Mouse (Mus musculus): ENCODE results near the gene Tnfsf8. TPM values are rescaled to one million over a fixed set of nuclear protein-coding genes. Genes with fewer than 3 reads are reported as not detected.

The Tnfsf8 gene
- polyA plus RNA-seq, 1 experiment: not detected

- H3K27me3 ChIP-seq (ENCODE audit: control insufficient read depth, insufficient read depth, insufficient read length): no peaks in the 10 kb centered on the region
- H3ac ChIP-seq (ENCODE audit: control insufficient read depth, insufficient read length, low read depth): no peak overlapping the region
- no peaks in the 10 kb centered on the region for H3K79me3 ChIP-seq (ENCODE audit: low read depth)
- TF ChIP-seq CTCF (IDR thresholded peaks at IDR 0.05; ENCODE audit: control insufficient read depth, insufficient read depth, insufficient read length): no peak
- TF ChIP-seq USF1 (IDR thresholded peaks at IDR 0.05; ENCODE audit: low read depth): no peak
- no peak for TF ChIP-seq MYOG (IDR thresholded peaks at IDR 0.05; ENCODE audit: control insufficient read depth, extremely low read depth, insufficient read length)
- TF ChIP-seq FOSL1 (IDR thresholded peaks at IDR 0.05; ENCODE audit: insufficient read depth, low read length, poor library complexity, severe bottlenecking): no peak
- TF ChIP-seq MYOD1 (IDR thresholded peaks at IDR 0.05; ENCODE audit: control insufficient read depth, insufficient read length, low read depth): no peak
- no peak for TF ChIP-seq CEBPB (IDR thresholded peaks at IDR 0.05; ENCODE audit: low read depth)
- no peak for TF ChIP-seq MAX (IDR thresholded peaks at IDR 0.05)
- no peaks in the 10 kb centered on the region for H3K79me2 ChIP-seq (ENCODE audit: control insufficient read depth, insufficient read depth)
- no peaks in the 10 kb centered on the region for H3K36me3 ChIP-seq (ENCODE audit: control insufficient read depth, insufficient read depth)
- H3K4me3 ChIP-seq (ENCODE audit: insufficient read depth, poor library complexity, severe bottlenecking): no peak overlapping the region
These were observed 64.6 kb downstream of the Tnfsf8 start for GRCm38 (mm10) chr4:63796527-63796926.

- H3K27me3 ChIP-seq (ENCODE audit: control insufficient read depth, insufficient read depth, insufficient read length): no peaks in the 10 kb centered on the region
- H3K79me3 ChIP-seq (ENCODE audit: low read depth): no peaks in the 10 kb centered on the region
- no peaks in the 10 kb centered on the region for H3K79me2 ChIP-seq (ENCODE audit: control insufficient read depth, insufficient read depth)
- H3K4me3 ChIP-seq (ENCODE audit: insufficient read depth, poor library complexity, severe bottlenecking): no peak overlapping the region
- no peaks in the 10 kb centered on the region for H3K36me3 ChIP-seq (ENCODE audit: control insufficient read depth, insufficient read depth)
- H3ac ChIP-seq (ENCODE audit: control insufficient read depth, insufficient read length, low read depth): no peak overlapping the region
- TF ChIP-seq CEBPB (IDR thresholded peaks at IDR 0.05; ENCODE audit: low read depth) (no peak), USF1 (IDR thresholded peaks at IDR 0.05; ENCODE audit: low read depth) (no peak), MYOG (IDR thresholded peaks at IDR 0.05; ENCODE audit: control insufficient read depth, extremely low read depth, insufficient read length) (no peak), MAX (IDR thresholded peaks at IDR 0.05) (no peak), MYOD1 (IDR thresholded peaks at IDR 0.05; ENCODE audit: control insufficient read depth, insufficient read length, low read depth) (no peak), CTCF (IDR thresholded peaks at IDR 0.05; ENCODE audit: control insufficient read depth, insufficient read depth, insufficient read length) (no peak), FOSL1 (IDR thresholded peaks at IDR 0.05; ENCODE audit: insufficient read depth, low read length, poor library complexity, severe bottlenecking) (no peak)
These were observed 68.8 kb downstream of the Tnfsf8 start for GRCm38 (mm10) chr4:63792328-63792727.

- H3K36me3 ChIP-seq (ENCODE audit: control insufficient read depth, insufficient read depth): no peaks in the 10 kb centered on the region
- no peak overlapping the region for H3ac ChIP-seq (ENCODE audit: control insufficient read depth, insufficient read length, low read depth)
- no peaks in the 10 kb centered on the region for H3K79me2 ChIP-seq (ENCODE audit: control insufficient read depth, insufficient read depth)
- H3K27me3 ChIP-seq (ENCODE audit: control insufficient read depth, insufficient read depth, insufficient read length): no peaks in the 10 kb centered on the region
- H3K4me3 ChIP-seq (ENCODE audit: insufficient read depth, poor library complexity, severe bottlenecking): no peak overlapping the region
- no peaks in the 10 kb centered on the region for H3K79me3 ChIP-seq (ENCODE audit: low read depth)
- TF ChIP-seq CEBPB (IDR thresholded peaks at IDR 0.05; ENCODE audit: low read depth) (no peak), MYOG (IDR thresholded peaks at IDR 0.05; ENCODE audit: control insufficient read depth, extremely low read depth, insufficient read length) (no peak), USF1 (IDR thresholded peaks at IDR 0.05; ENCODE audit: low read depth) (no peak), CTCF (IDR thresholded peaks at IDR 0.05; ENCODE audit: control insufficient read depth, insufficient read depth, insufficient read length) (no peak), FOSL1 (IDR thresholded peaks at IDR 0.05; ENCODE audit: insufficient read depth, low read length, poor library complexity, severe bottlenecking) (no peak), MYOD1 (IDR thresholded peaks at IDR 0.05; ENCODE audit: control insufficient read depth, insufficient read length, low read depth) (no peak)
These were observed 75.7 kb downstream of the Tnfsf8 start for GRCm38 (mm10) chr4:63785466-63785865.

- Histone ChIP-seq H3K36me3 (ENCODE audit: control insufficient read depth, insufficient read depth) (no peaks in the 10 kb centered on the region), H3K79me2 (ENCODE audit: control insufficient read depth, insufficient read depth) (no peaks in the 10 kb centered on the region), H3K27me3 (ENCODE audit: control insufficient read depth, insufficient read depth, insufficient read length) (no peaks in the 10 kb centered on the region), H3K79me3 (ENCODE audit: low read depth) (no peaks in the 10 kb centered on the region), H3ac (ENCODE audit: control insufficient read depth, insufficient read length, low read depth) (no peak overlapping the region), H3K4me3 (ENCODE audit: insufficient read depth, poor library complexity, severe bottlenecking) (no peak overlapping the region)
- TF ChIP-seq CTCF (IDR thresholded peaks at IDR 0.05; ENCODE audit: control insufficient read depth, insufficient read depth, insufficient read length) (no peak), MYOD1 (IDR thresholded peaks at IDR 0.05; ENCODE audit: control insufficient read depth, insufficient read length, low read depth) (no peak), USF1 (IDR thresholded peaks at IDR 0.05; ENCODE audit: low read depth) (no peak), MAX (IDR thresholded peaks at IDR 0.05) (no peak)
These were observed 77.3 kb downstream of the Tnfsf8 start for GRCm38 (mm10) chr4:63783826-63784225.

- Histone ChIP-seq H3ac (ENCODE audit: control insufficient read depth, insufficient read length, low read depth) (no peak overlapping the region), H3K79me2 (ENCODE audit: control insufficient read depth, insufficient read depth) (no peaks in the 10 kb centered on the region), H3K27me3 (ENCODE audit: control insufficient read depth, insufficient read depth, insufficient read length) (no peaks in the 10 kb centered on the region), H3K36me3 (ENCODE audit: control insufficient read depth, insufficient read depth) (no peaks in the 10 kb centered on the region), H3K79me3 (ENCODE audit: low read depth) (no peaks in the 10 kb centered on the region), H3K4me3 (ENCODE audit: insufficient read depth, poor library complexity, severe bottlenecking) (no peak overlapping the region)
- TF ChIP-seq MYOD1 (IDR thresholded peaks at IDR 0.05; ENCODE audit: control insufficient read depth, insufficient read length, low read depth) (no peak), FOSL1 (IDR thresholded peaks at IDR 0.05; ENCODE audit: insufficient read depth, low read length, poor library complexity, severe bottlenecking) (no peak), CTCF (IDR thresholded peaks at IDR 0.05; ENCODE audit: control insufficient read depth, insufficient read depth, insufficient read length) (no peak), CEBPB (IDR thresholded peaks at IDR 0.05; ENCODE audit: low read depth) (no peak)
These were observed 78.1 kb downstream of the Tnfsf8 start for GRCm38 (mm10) chr4:63782970-63783613.

Other genes with a start within 250 kb of the Tnfsf8 start
- not detected for gene Tex48, start 238.9 kb downstream of the Tnfsf8 start, polyA plus RNA-seq (2012; fragmentation: generic; extraction: Trizol)
- gene Gm11214, start 198.0 kb downstream of the Tnfsf8 start, polyA plus RNA-seq (2012; fragmentation: generic; extraction: Trizol): not detected
- 0.06 TPM for gene Tnfsf15, start 116.2 kb downstream of the Tnfsf8 start, polyA plus RNA-seq (2012; fragmentation: generic; extraction: Trizol)
- 29.5 TPM for gene Tnc, start 185.7 kb upstream of the Tnfsf8 start, polyA plus RNA-seq (2012; fragmentation: generic; extraction: Trizol)